Mouse (Mus musculus) G1E (cell line): ENCODE data around the gene Gal3st4. TPM values are rescaled to one million over a fixed set of nuclear protein-coding genes. Genes with fewer than 3 reads are reported as not detected.

Experiments used
- ATAC-seq: 2 replicates; pipeline ENCODE4 v1.8.0; 2016; ENCODE audit warnings: mild to moderate bottlenecking; ENCODE audit not compliant: insufficient number of reproducible peaks, poor library complexity, low FRiP score, severe bottlenecking; ENCODE audit errors: extremely low read depth
- DNase-seq: peaks from one replicate; pipeline ENCODE4 v3.0.0; 2012; ENCODE audit warnings: low spot score
- H3K27me3 ChIP-seq: 2 replicates; pipeline ENCODE4 v1.6.1; 2012; ENCODE audit warnings: mild to moderate bottlenecking, low read length, inconsistent platforms; ENCODE audit not compliant: insufficient read depth
- H3K36me3 ChIP-seq: replicated peaks from 2 replicates; pipeline ENCODE3; 2012; ENCODE audit warnings: mild to moderate bottlenecking, inconsistent platforms
- H3K4me1 ChIP-seq: 2 replicates; pipeline ENCODE4 v1.6.1; 2012; ENCODE audit warnings: low read depth, low read length, inconsistent platforms, mixed read lengths; ENCODE audit not compliant: insufficient read depth
- H3K4me3 ChIP-seq: 2 replicates; pipeline ENCODE4 v1.5.1; 2012; ENCODE audit warnings: low read depth, mild to moderate bottlenecking, inconsistent platforms, low read length, moderate library complexity, mixed read lengths
- H3K9me3 ChIP-seq: replicated peaks from 2 replicates; pipeline ENCODE4 v1.6.1; 2012; ENCODE audit warnings: inconsistent platforms
- CTCF ChIP-seq: IDR thresholded peaks from 2 replicates; pipeline ENCODE4 v1.5.1; 2012; ENCODE audit warnings: low read depth, low read length, inconsistent platforms, mixed read lengths
- GATA1 ChIP-seq: IDR thresholded peaks from 2 replicates; pipeline ENCODE4 v1.6.1; 2012; ENCODE audit warnings: borderline replicate concordance, low read length, inconsistent platforms, mixed read lengths
- GATA2 ChIP-seq: IDR thresholded peaks from 2 replicates; pipeline ENCODE4 v1.6.1; 2012; ENCODE audit warnings: low read depth, low read length, inconsistent platforms, borderline replicate concordance
- POLR2AphosphoS5 ChIP-seq: IDR thresholded peaks from 2 replicates; pipeline ENCODE4 v1.6.1; 2012; ENCODE audit warnings: low read depth, low read length, inconsistent platforms; ENCODE audit not compliant: insufficient replicate concordance
- TAL1 ChIP-seq: conservative IDR thresholded peaks from 2 replicates; pipeline ENCODE4 v1.6.1; 2012; ENCODE audit warnings: low read depth, low read length, inconsistent platforms, mixed read lengths
- polyA plus RNA-seq: library from polyadenylated mRNA; stranded (reverse); fragments of >175 nt; gene quantifications from 2 replicates; pipeline ENCODE4 v1.2.3, GENCODE M21; 2012
- total RNA-seq, 2 experiments: library from RNA; stranded (forward) in 1 of 2; stranded (reverse) in 1 of 2; fragments of 200-1000 nt in 1 of 2; fragments of >200 nt in 1 of 2; fragmentation: Nextera tagmentation in 1 of 2; gene quantifications; 2 replicates each; pipeline ENCODE4 v1.2.3; 2014 to 2017

Gene Gal3st4
- total and polyA plus RNA-seq, 3 experiments: 0.27 TPM; not detected in 2

DNA sequence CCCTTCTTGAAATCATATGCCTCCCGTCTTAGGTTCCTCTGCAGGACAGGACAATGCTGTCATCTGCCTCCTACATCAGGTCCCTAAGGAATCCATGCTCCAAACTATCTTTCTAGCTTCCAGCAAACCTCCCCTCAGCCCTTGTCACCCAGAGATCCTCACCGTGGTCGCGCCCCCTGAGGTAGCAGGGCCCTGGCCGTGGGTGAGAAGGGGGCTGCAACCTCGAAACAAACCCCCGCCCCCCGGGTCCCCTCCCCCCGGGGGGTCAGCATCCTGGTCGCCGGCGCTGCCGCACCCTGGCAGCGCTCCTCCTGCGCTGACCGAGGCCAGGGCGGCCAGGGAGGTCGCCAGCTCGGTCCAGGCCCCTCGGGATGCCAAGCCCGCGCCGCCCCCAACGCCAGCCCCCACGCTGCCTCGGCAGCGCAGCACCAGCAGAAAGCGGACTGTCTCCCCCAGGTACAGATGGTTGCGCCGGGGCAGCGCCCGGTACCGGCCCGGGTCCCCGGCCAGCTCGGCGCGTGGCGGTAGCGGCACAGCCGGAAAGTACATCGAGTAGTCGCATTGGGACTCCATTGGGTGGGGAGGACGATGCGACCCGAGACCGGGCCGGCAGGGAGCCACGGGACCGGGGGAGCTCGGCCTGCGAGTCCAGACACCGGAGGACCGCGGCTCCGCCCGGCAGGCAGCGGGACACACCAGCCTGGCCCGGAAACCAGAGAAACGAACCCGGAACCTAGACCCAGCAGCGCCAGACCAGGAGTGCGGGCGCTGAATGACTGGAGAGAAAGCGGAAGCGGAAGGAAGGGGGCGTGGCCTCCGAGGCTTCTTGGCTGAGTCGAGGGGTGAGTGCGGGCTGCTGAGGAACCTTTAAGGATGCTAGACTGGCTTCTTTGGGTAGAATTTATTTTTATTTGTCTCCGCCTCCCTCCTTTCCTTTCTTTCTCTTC is 9.1 kb downstream of the Gal3st4 start, which contains the start of gene BC037034:
TSS of gene BC037034 (minus strand) at position 774 of the 947 bp plus-strand sequence.
- Histone ChIP-seq H3K4me3 (peak within 1 kb of the TSS; percentile 93), H3K9me3 (no peaks in the 10 kb centered on the region), H3K4me1 (peaks cover 67% of the 10 kb centered on the region), H3K36me3 (peaks cover 73% of the 10 kb centered on the region), H3K27me3 (no peaks in the 10 kb centered on the region)
- no peak for TF ChIP-seq GATA2
- TF ChIP-seq CTCF: no peak
- TF ChIP-seq TAL1: no peak
- no peak for TF ChIP-seq POLR2AphosphoS5
- no peak for TF ChIP-seq GATA1
- ATAC-seq (peak; percentile 61), DNase-seq (peak; percentile 91)

DNA sequence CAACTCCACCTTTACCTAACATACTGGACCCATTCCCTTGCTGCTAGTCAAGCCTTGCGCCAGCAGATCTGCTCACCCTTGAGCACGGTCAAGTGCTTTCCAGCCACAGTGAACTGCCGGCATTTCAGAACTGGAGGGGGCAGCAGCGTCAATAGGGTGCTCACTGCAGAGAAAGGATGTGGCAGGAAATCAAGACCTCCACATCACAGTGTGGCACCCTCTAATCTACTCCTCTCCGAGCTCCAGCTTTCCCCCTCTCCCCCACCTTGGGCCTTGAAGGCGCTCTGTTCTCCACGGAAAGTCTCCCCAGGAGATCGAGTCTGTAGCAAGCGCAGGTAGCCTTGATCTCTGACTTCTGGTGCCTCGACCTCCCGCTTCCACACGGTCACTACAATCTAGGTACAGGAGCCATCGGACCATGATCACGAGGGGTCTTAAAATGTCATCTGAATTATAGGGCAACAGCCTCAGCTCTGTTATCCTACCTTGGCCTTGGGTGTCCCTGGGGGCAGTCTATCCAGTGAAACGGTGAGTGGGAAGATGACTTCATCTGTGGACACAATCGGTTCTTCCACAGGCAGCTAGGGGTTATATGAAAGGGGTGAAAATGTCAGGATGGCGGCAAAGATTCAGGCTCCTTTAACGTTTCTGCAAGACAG is 9.9 kb downstream of the Gal3st4 start:
- Histone ChIP-seq H3K9me3 (no peaks in the 10 kb centered on the region), H3K27me3 (no peaks in the 10 kb centered on the region), H3K36me3 (peaks cover 77% of the 10 kb centered on the region), H3K4me3 (peak overlapping the region; percentile 93), H3K4me1 (peaks cover 75% of the 10 kb centered on the region)
- ATAC-seq: no peak
- no peak for DNase-seq
- TF ChIP-seq TAL1 (no peak), POLR2AphosphoS5 (no peak), CTCF (no peak), GATA1 (no peak), GATA2 (no peak)

DNA sequence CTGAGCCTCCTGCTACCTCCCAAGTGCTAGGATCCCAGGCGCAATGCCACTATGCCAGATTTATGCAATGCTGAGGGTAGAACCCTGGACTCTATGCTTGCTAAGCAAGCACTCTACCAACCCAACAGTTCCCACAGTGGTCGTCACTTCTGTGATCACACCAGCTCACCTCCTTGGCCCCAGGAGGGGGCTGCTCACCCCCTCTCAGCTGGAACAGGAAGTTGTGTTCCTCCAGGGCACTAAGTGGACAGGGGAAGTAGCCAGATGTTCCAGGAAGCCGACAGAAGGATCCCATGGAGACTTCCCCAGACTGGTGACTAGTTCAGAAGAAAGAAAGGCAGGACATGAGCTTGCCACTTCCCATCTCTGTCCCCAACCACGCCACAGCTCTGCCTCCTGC is 10.6 kb downstream of the Gal3st4 start:
- peak overlapping the region; percentile 93 for H3K4me3 ChIP-seq
- no peak for TF ChIP-seq POLR2AphosphoS5
- no peak for TF ChIP-seq CTCF
- no peak for TF ChIP-seq TAL1
- TF ChIP-seq GATA1: no peak
- TF ChIP-seq GATA2: no peak
- H3K9me3 ChIP-seq: no peaks in the 10 kb centered on the region
- H3K4me1 ChIP-seq: peaks cover 79% of the 10 kb centered on the region
- DNase-seq (peak; percentile 63), ATAC-seq (no peak)
- H3K36me3 ChIP-seq: peaks cover 77% of the 10 kb centered on the region
- H3K27me3 ChIP-seq: no peaks in the 10 kb centered on the region

DNA sequence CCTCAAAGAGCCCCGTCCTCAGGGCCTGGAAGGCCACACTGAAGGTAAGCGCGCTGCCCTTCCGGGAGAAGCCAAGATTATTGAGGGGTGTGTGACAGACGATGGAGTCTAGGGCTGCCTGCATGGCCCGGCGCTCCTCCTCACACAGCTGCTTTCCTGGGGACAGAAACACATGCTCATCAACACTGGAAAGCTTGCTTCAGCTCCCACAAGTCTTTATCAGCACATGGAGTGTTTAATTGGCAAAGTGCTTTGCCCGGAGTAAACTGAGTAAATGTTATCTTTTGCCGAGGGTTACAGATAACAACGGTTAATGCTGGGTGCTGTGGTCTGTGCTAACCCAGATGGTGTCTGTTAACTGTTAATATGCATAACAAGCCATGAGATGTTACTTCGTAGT is 11.8 kb downstream of the Gal3st4 start:
- TF ChIP-seq GATA1 (no peak), TAL1 (peak; percentile 77)
- Histone ChIP-seq H3K4me3 (peak overlapping the region; percentile 93; the same call in 1 of the 2 replicates), H3K36me3 (peaks cover 74% of the 10 kb centered on the region), H3K4me1 (peaks cover 90% of the 10 kb centered on the region), H3K9me3 (no peaks in the 10 kb centered on the region), H3K27me3 (no peaks in the 10 kb centered on the region)
- peak; percentile 78 for DNase-seq
- ATAC-seq: peak; percentile 67

DNA sequence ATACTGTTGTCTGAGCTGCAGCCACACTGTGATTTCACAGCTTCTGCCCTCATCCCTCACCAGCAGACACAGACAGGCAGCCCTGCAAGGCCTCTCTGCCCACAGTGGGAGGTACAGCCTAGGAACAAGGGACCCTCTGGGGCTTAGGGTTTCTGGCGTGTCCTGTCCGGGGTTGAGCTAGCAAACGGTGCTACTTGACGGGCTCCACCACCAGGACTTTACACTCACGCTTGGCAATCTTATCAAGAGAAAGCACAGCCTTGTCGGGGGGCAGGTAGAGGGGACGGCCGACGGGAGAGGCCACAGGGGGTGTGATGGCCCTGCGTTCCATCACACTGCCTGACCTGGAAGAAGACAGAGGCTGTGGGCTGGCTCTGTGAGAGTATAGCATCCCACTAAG is 12.6 kb downstream of the Gal3st4 start:
- no peak for TF ChIP-seq CTCF
- TF ChIP-seq TAL1: no peak
- no peak for TF ChIP-seq POLR2AphosphoS5
- no peak for TF ChIP-seq GATA2
- no peak for TF ChIP-seq GATA1
- Histone ChIP-seq H3K27me3 (no peaks in the 10 kb centered on the region), H3K4me1 (peaks cover 86% of the 10 kb centered on the region), H3K4me3 (peak overlapping the region; percentile 69), H3K36me3 (peaks cover 66% of the 10 kb centered on the region), H3K9me3 (no peaks in the 10 kb centered on the region)
- DNase-seq (no peak), ATAC-seq (no peak)

DNA sequence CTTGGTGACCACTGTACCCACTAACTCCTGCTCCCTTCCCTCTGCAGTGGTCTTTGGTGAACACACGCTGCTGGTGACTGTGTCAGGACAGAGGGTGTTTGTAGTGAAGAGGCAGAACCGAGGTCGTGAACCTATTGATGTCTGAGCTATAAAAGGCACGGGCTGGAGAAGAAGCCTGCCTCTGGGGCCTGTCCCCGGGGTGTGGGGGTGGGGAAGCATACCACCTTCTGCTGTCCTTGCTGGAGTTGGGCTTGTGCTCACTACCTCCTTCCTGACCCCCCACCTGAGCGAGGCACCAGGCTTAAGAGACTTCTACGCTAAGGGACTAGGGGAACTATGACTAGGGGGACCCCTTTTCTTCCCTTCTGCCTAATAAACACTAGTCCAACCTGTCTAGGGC is 13.6 kb downstream of the Gal3st4 start:
- Histone ChIP-seq H3K9me3 (no peaks in the 10 kb centered on the region), H3K36me3 (peaks cover 65% of the 10 kb centered on the region), H3K4me3 (peak overlapping the region; percentile 69; the same call in 1 of the 2 replicates), H3K4me1 (peaks cover 86% of the 10 kb centered on the region), H3K27me3 (no peaks in the 10 kb centered on the region)
- no peak for ATAC-seq
- TF ChIP-seq GATA1: no peak
- no peak for TF ChIP-seq CTCF
- TF ChIP-seq GATA2: no peak
- no peak for TF ChIP-seq POLR2AphosphoS5
- TF ChIP-seq TAL1: no peak
- DNase-seq: no peak
